Mouse (Mus musculus): ENCODE results near the gene Fstl4. TPM values are rescaled to one million over a fixed set of nuclear protein-coding genes. Genes with fewer than 3 reads are reported as not detected.

Fstl4 gene
- total and polyA plus RNA-seq, 3 experiments: 1.5 to 4.0 (median 3.0) TPM

DNA sequence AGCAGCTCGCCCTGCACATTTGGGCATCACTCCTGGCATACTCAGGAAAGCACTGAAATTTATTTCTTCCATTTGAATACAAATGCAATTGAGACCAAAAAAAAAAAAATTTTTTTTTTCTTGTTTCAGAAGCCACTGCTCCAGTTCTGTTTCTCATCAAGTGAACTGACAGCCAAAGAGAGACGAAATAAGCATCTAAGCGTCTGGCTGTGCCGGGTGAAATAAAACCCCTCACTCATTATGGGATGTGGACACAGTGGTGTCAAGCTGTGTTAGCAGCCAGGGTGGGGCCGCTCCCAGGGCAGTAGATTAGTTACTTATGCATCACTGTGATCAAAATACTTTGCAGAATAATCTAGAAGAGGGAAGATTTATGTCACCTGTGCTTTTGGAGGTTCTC lies 327.2 kb downstream of the Fstl4 start:
- WGBS: 69% methylated on average over 5 of the region's 5 CpGs
- no peak for DNase-seq
- H3K27me3 ChIP-seq (ENCODE audit: control insufficient read depth, insufficient read depth, low read length): no peaks in the 10 kb centered on the region
- no peak overlapping the region for H3K4me3 ChIP-seq
- H3K4me1 ChIP-seq (ENCODE audit: control insufficient read depth, insufficient read depth, low read length): no peaks in the 10 kb centered on the region
- H3K36me3 ChIP-seq (ENCODE audit: control insufficient read depth, insufficient read depth, low read length): no peaks in the 10 kb centered on the region
- intact Hi-C loops (cut with DNase I): no loop called here
- TF ChIP-seq POLR2A (IDR thresholded peaks at IDR 0.05; ENCODE audit: insufficient read depth, low read depth, low read length): no peak
- no peak for TF ChIP-seq CTCF (IDR thresholded peaks at IDR 0.05)
- no peak for TF ChIP-seq EP300 (IDR thresholded peaks at IDR 0.05; ENCODE audit: insufficient read depth, low read depth, low read length)
- H3K9ac ChIP-seq (ENCODE audit: low read depth, low read length): no peak overlapping the region
- H3K27ac ChIP-seq: no peak overlapping the region
- H3K79me2 ChIP-seq (replicated peaks; ENCODE audit: control insufficient read depth, insufficient read depth, low read length): no peaks in the 10 kb centered on the region

DNA sequence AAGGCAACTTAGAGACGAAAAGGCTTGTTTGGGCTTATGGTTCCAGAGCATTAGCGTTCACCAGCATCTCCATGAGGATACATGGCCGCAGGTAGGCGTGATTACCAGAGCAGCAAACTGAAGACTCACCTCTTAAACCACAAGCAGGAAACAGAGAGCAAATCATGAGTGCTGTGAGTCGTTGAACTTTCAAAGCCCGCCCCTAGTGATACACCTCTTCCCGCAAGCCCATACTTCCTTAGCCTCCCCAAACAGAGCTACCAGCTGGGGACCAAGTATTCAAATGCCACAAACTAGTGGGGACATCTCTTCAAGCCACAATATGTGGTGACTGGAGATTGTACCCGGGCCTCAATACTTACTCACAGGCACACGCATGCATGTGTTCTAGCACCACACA lies 332.4 kb downstream of the Fstl4 start:
- H3K9ac ChIP-seq (ENCODE audit: low read depth, low read length): no peak overlapping the region
- TF ChIP-seq EP300 (IDR thresholded peaks at IDR 0.05; ENCODE audit: insufficient read depth, low read depth, low read length) (no peak), POLR2A (IDR thresholded peaks at IDR 0.05; ENCODE audit: insufficient read depth, low read depth, low read length) (no peak), CTCF (IDR thresholded peaks at IDR 0.05) (no peak)
- no peaks in the 10 kb centered on the region for H3K79me2 ChIP-seq (replicated peaks; ENCODE audit: control insufficient read depth, insufficient read depth, low read length)
- DNase-seq: no peak
- 81% methylated on average over 9 of the region's 9 CpGs for WGBS
- no peaks in the 10 kb centered on the region for H3K36me3 ChIP-seq (ENCODE audit: control insufficient read depth, insufficient read depth, low read length)
- H3K27me3 ChIP-seq (ENCODE audit: control insufficient read depth, insufficient read depth, low read length): no peaks in the 10 kb centered on the region
- H3K4me1 ChIP-seq (ENCODE audit: control insufficient read depth, insufficient read depth, low read length): no peaks in the 10 kb centered on the region; the same call in 1 of the 2 replicates
- no peak overlapping the region for H3K4me3 ChIP-seq
- intact Hi-C loops (cut with DNase I): no loop called here
- H3K27ac ChIP-seq: no peak overlapping the region

DNA sequence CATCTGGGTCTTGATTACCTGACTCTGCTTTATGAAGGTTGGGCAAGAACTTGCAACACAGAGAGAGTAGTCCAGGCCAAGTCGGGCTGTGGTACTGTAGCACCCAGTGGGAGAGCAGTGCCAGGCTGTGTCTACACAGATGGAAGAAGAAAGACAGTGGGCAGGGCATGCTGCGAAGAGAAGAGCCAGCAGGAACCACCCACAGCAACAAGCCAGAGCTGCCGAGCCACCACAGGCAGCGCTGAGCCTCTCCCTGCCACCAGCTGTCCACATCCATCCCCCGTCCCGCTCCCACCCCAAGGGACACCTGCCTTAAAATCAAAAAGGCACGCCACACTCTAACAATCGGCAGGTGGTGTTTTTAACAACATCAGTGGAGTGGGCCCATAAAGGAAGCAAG lies 332.9 kb downstream of the Fstl4 start:
- no peaks in the 10 kb centered on the region; the same call in 1 of the 2 replicates for H3K4me1 ChIP-seq (ENCODE audit: control insufficient read depth, insufficient read depth, low read length)
- no peaks in the 10 kb centered on the region for H3K79me2 ChIP-seq (replicated peaks; ENCODE audit: control insufficient read depth, insufficient read depth, low read length)
- no peak for DNase-seq
- H3K27ac ChIP-seq: no peak overlapping the region
- 87% methylated on average over 8 of the region's 8 CpGs for WGBS
- H3K36me3 ChIP-seq (ENCODE audit: control insufficient read depth, insufficient read depth, low read length): no peaks in the 10 kb centered on the region
- H3K27me3 ChIP-seq (ENCODE audit: control insufficient read depth, insufficient read depth, low read length): no peaks in the 10 kb centered on the region
- H3K4me3 ChIP-seq: no peak overlapping the region
- H3K9ac ChIP-seq (ENCODE audit: low read depth, low read length): no peak overlapping the region
- TF ChIP-seq EP300 (IDR thresholded peaks at IDR 0.05; ENCODE audit: insufficient read depth, low read depth, low read length) (no peak), POLR2A (IDR thresholded peaks at IDR 0.05; ENCODE audit: insufficient read depth, low read depth, low read length) (no peak), CTCF (IDR thresholded peaks at IDR 0.05) (no peak)
- intact Hi-C loops (cut with DNase I): no loop called here

DNA sequence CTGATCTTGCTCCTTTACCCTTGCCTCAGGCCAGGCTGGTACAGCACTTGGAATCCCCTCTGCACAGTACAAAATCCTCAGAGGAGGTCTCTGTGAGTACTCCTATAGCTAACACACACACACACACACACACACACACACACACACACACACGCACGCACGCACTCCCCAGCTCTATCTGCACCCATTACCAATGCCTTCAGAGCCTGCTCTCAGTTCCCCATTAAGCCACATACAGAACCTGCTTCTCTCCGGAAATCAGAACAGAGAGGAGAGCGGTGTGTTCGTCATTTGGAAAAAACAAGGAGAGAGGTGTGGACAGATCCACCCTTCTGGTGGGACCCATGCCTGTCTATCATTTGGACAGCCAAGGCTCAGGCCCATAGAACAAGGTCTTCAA lies 333.4 kb downstream of the Fstl4 start:
- no peak overlapping the region for H3K27ac ChIP-seq
- no peaks in the 10 kb centered on the region for H3K79me2 ChIP-seq (replicated peaks; ENCODE audit: control insufficient read depth, insufficient read depth, low read length)
- TF ChIP-seq POLR2A (IDR thresholded peaks at IDR 0.05; ENCODE audit: insufficient read depth, low read depth, low read length): no peak
- DNase-seq: no peak
- no peaks in the 10 kb centered on the region; the same call in 1 of the 2 replicates for H3K4me1 ChIP-seq (ENCODE audit: control insufficient read depth, insufficient read depth, low read length)
- no peaks in the 10 kb centered on the region for H3K36me3 ChIP-seq (ENCODE audit: control insufficient read depth, insufficient read depth, low read length)
- no peak overlapping the region for H3K9ac ChIP-seq (ENCODE audit: low read depth, low read length)
- 82% methylated on average over 6 of the region's 6 CpGs for WGBS
- no peak overlapping the region for H3K4me3 ChIP-seq
- H3K27me3 ChIP-seq (ENCODE audit: control insufficient read depth, insufficient read depth, low read length): no peaks in the 10 kb centered on the region
- intact Hi-C loops (cut with DNase I): no loop called here

DNA sequence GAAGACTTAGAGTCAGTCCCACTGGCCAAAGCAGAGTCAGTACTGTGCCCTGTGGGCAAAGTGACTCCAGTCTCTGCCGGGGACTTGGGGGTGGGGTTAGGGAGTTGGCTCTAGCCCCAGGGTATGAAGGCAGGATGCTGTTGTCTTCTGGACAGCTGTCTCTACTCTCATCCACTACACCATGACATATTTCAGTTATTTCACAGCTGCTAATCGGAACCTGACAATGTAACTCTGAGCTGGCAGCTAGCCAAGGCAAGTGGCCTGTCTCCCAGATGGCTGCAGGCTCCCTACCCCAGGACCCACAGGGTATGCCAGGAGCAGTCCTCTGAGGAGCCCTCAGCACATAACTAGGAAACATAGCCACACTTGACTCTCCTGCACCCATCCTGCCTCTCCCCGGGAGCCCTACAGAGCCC lies 334.4 kb downstream of the Fstl4 start:
- no peak overlapping the region for H3K27ac ChIP-seq
- intact Hi-C loops (cut with DNase I): no loop called here
- no peak overlapping the region for H3K4me3 ChIP-seq
- H3K36me3 ChIP-seq (ENCODE audit: control insufficient read depth, insufficient read depth, low read length): no peaks in the 10 kb centered on the region
- peak; percentile 21 to 23 for DNase-seq
- no peaks in the 10 kb centered on the region for H3K27me3 ChIP-seq (ENCODE audit: control insufficient read depth, insufficient read depth, low read length)
- H3K4me1 ChIP-seq (ENCODE audit: control insufficient read depth, insufficient read depth, low read length): no peaks in the 10 kb centered on the region; the same call in 1 of the 2 replicates
- H3K79me2 ChIP-seq (replicated peaks; ENCODE audit: control insufficient read depth, insufficient read depth, low read length): no peaks in the 10 kb centered on the region
- H3K9ac ChIP-seq (ENCODE audit: low read depth, low read length): no peak overlapping the region
- TF ChIP-seq CTCF (IDR thresholded peaks at IDR 0.05): no peak
- WGBS: 15% methylated on average over 3 of the region's 3 CpGs

DNA sequence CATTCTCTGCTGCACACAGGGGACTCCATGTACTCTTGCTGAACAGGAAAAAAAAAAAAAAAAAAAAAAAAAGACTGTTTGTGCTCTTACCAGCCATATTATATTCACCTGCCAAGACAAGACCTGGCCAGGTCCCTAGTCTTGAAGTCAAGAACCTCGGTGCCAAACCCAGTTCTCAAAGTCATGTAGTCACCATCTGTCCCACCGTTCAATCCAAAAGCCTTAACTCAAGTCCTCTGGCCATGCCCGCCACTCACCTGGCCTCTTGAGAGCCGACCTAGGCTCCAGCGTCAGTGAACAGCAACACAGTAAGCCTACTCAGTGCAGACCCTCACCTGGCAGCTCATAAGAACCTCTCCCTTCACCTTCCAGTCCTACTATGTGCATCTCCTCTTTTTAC lies 334.9 kb downstream of the Fstl4 start:
- no peak overlapping the region for H3K9ac ChIP-seq (ENCODE audit: low read depth, low read length)
- 83% methylated on average over 5 of the region's 5 CpGs for WGBS
- H3K27ac ChIP-seq: no peak overlapping the region
- H3K36me3 ChIP-seq (ENCODE audit: control insufficient read depth, insufficient read depth, low read length): no peaks in the 10 kb centered on the region
- H3K4me1 ChIP-seq (ENCODE audit: control insufficient read depth, insufficient read depth, low read length): no peaks in the 10 kb centered on the region; the same call in 1 of the 2 replicates
- intact Hi-C loops (cut with DNase I): no loop called here
- H3K4me3 ChIP-seq: no peak overlapping the region
- H3K79me2 ChIP-seq (replicated peaks; ENCODE audit: control insufficient read depth, insufficient read depth, low read length): no peaks in the 10 kb centered on the region
- no peak for DNase-seq
- H3K27me3 ChIP-seq (ENCODE audit: control insufficient read depth, insufficient read depth, low read length): no peaks in the 10 kb centered on the region
- no peak for TF ChIP-seq CTCF (IDR thresholded peaks at IDR 0.05)
- TF ChIP-seq POLR2A (IDR thresholded peaks at IDR 0.05; ENCODE audit: insufficient read depth, low read depth, low read length): no peak
- no peak for TF ChIP-seq EP300 (IDR thresholded peaks at IDR 0.05; ENCODE audit: insufficient read depth, low read depth, low read length)
